Mouse (Mus musculus): Measurements from ENCODE around the gene AL607142.1.

Gene AL607142.1

DNA sequence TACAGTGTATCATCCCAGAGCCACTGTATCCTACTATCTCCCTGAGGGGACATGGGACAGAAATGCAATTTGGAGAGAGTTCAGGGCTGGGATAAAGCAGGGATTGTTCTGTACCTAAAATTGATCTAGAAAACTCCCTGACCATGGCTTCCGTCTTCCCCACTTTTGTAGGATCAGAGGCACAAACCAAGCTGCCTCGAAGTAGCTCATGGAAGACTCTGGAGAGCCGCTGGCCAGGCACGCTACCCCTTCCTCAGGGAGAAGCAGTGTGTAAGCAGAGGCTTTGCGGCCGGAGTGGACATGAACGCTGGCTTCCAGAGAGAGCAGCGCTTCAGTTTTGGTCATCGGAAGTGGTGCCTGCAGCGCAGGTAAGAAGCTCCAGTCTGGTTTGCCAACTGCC, at the start of gene AL607142.1:
Gene AL607142.1 (plus strand): TSS at position 301 of the 400 bp plus-strand sequence.
- DNase-seq (ENCODE audit: low spot score), result no peak

DNA sequence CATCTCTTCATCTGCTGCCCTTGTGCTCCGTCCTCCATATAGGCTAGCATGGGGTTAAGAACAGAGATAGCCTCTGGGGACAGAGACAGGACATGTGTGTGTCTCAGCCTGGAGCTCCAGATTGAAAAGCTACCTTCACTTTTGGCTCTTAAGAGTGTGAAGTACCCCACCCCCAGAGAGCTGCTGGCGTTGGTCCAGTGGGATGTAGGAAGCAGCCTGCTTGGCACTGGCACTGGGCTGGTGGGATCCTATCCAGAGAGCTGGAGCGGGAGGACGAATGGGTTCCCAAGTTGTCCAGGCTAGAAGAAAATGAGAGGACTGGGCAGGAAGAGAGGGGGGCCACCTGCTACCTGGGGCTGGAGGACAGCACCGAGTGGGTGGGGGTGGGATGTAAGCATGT, 46.4 kb upstream of the AL607142.1 start:
- DNase-seq (ENCODE audit: low spot score), result no peak

DNA sequence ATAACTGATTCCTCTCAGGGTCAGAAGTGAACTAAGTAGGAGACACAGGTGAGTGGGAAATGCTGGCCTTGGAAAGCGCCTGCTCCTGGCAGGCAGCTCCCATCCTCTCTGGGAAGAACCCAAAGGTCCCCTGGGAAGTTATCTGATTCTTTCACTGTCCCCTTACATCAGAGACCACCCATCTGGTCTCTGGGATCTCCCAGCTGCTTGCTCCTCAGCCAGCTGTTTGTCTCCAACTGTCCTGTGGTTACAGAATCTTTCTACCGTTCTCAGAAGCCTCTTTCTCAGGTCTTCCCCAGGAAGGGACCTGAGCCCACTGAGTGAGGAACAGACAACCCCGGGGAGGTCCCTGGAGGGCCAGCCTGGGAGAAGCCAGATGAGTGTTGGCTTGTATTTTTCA, 42.4 kb upstream of the AL607142.1 start:
- no peak for DNase-seq (ENCODE audit: low spot score)

DNA sequence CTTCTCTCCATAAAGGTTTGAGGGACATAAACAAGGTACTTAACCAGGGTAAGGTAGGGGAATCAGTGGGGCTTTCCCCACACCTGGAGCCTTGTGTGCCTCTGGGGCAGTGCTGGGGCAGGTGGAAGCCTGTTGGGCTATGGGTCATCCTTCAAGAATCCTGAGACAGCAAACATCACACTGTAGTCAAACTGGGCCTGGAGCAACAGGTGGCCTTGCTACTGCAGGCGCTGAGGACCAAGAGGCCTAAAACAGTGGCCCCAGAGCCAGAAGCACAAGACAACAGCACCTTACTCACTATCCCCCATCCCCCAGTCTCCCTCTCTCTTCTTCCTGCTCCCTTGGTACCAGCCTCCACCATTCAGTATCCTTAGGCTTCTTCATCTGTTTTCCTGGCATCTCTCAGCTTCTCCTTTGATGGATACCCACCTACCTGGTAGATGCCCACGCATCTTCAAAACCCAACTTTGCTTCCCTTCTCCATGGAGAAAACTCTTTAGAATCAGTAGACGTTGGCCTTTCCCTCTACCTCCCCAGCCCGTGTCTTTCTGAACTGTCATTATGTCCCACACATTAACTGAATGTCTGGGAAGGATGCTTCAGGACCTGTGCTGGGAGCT, 41.5 kb upstream of the AL607142.1 start:
- DNase-seq (ENCODE audit: low spot score), result no peak

DNA sequence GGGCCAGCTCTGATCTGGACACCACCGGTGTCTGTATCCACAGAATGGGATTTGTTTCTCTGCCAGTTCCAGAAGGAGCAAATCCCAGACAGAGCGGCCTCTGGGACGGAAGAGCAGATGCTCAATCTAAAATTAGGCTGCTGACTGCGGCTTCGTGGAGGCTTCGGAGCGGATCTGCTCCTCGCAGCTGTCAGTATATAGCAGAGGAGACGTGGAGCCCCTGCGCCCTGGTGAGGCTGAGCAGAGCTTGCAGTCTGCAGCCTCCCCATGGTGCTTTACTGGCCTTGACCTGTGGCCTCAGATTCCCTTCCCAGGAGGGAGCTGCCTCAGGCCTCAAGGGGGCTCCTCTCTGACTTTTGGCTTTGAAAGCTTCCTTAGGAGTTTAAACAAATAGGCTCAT, 40.7 kb upstream of the AL607142.1 start:
- DNase-seq (ENCODE audit: low spot score), result no peak

DNA sequence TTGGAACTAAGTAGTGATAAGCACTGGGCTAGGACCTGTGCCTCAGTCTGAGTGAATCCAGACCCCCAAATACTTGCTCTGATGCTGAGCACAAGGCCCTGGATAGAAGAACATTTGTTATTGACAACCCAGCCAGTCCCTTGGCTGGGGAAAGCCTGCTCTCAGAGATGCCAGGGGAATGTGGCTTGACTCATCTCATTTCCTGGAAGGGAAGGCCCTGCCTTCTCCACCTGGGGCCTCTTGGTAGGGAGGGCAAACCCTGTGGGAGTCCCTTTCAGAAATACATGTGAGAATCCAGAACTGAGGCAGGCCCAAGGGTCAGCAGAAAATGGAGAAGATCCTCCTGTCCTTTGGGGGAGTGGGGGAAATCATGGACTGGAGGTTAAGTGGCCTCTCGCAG, 37.1 kb upstream of the AL607142.1 start:
- DNase-seq (ENCODE audit: low spot score), result no peak

DNA sequence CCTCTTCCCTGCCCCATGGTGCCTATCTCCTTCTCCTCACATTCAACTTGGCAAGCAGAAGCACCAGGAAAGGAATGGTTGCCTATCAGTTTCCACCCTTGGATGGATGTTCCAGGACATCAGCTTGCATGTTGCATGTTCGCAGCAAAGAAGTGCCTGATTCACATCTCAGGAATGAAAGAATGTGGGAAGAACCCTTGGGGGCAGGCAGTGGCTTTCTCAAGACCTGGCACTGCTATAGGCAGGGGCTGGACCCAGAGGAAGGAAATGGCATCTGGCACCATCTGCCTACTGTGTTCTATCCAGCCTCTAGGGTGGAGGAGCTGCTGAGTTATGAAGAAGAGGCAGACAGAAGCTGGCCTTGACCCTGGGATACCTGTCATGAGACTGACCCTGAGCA, 34.9 kb upstream of the AL607142.1 start:
- no peak for DNase-seq (ENCODE audit: low spot score)

DNA sequence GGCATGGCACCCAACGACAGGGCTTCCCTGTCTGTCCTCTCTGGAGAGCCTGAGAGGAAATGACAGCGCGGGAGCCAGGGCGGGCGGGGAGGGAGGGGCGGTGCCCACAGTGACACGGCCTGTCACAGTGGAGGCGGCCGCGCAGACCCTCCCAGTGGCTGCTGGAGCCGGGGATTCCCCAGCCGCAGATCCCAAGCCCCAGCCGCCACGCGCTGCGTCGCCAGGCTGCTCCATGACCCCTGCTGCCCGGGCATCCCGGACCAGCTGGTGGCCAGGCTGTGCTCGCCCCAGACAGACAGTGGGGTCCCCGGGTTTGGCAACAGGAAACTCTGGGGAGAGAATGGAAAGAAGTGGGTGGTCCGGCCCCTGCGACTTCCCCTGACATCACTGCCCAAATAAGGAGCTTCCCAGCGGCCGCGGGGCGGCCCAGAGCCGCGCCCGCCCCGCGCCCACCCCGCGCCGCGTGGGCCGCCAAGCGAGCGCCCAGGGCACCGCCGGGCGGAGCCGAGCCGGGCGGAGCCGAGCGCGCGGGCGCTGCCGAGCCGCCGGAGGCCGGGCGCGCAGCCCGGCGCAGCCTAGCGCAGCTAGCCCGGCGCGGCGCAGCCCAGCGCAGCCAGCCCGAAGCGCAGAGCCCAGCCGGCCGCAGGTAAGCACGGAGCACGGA, 32.3 kb upstream of the AL607142.1 start:
- DNase-seq (ENCODE audit: low spot score), result peak; percentile 9

DNA sequence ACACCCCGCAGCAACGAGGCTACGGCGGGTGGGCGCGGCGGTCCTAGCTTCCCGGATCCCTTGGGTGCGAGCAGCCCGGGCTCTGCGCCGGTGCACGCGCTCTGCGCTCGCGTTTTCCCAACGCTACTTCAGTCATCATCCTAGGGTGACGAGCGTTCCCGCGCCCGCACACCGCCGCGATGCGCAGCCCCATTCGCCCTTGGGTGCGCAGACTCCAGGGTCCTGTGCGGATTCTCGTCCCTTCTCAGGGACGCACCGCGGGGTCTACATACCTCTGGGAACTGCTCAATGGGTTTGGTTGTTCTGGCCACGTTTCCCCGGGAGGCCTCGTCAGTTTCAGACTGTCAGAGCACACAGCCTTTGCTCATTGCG, 31.8 kb upstream of the AL607142.1 start:
- no peak for DNase-seq (ENCODE audit: low spot score)

DNA sequence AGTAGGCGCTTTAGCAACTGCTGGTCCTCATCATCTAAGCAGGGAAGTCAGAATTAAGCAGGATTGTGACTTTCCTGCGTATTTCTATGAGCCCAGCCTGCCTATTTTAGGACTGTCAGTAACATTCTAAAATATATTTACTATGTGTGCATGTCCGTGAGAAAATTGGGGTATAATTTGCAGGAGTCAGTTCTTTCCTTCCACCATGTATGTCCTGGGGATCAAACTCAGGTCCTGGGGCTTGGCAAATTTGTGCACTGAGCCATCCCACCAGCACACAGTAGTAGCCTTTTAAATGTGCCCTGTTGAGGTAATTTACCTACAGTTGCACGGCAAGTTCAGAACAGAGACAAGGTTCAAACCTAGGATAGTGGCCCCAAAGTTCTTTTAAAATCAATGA, 28.5 kb upstream of the AL607142.1 start:
- no peak for DNase-seq (ENCODE audit: low spot score)

DNA sequence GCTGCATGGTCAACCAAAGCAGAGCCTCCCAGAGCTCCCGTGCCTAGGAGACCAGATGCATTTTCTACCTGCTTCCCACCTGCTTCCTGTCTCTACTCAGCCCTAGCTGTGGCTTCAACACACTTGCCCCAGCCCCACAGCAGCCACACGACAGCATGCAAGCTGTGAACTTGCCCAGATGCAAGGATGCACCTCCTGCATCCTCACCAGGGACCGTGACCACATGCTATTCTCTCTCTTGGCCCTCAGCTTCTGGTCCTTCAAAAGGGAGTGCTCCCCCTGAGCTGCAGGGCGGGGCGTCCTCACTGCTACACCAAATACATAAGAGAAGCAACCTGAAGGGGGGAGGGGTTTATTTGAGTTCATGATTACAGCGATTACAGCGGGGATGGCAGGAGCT, 27.8 kb upstream of the AL607142.1 start:
- DNase-seq (ENCODE audit: low spot score), result no peak

DNA sequence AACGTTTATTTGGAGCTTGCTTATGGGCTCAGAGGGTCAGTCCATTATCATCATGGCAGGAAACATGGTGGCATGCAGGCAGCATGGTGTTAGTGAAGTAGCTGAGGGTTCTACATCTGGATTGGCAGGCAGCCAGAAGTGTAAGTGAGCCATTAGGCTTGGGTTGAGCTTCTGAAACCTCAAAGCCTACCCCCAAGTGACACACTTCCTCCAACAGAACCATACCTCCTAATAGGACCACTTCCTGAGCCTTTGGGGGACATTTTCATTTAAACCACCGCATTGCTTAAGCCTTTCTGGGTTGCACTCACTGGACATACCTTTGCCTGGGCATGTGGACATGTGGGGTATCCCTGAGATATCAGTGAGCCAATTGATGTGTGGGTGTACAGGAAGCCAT, 23.3 kb upstream of the AL607142.1 start:
- no peak for DNase-seq (ENCODE audit: low spot score)

DNA sequence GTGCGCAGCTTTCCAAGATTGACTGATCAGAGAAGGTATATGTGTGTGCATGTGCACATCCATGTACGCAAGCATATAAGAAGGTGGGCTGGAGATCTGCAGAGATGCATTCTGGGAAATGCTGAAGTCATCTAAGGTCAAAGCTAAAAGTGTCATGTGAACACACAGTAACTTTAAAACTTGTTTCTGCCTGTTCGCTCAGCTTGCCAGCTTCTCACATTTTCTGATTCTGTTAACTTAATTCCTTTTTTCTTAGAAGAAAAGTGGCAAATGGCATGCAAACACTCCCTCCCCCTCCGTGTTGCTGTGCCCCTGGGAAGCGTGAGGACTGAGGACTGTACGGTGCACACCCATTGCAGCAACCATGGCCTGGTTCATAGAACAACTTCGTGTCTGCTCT, 22.3 kb upstream of the AL607142.1 start:
- DNase-seq (ENCODE audit: low spot score), result no peak

DNA sequence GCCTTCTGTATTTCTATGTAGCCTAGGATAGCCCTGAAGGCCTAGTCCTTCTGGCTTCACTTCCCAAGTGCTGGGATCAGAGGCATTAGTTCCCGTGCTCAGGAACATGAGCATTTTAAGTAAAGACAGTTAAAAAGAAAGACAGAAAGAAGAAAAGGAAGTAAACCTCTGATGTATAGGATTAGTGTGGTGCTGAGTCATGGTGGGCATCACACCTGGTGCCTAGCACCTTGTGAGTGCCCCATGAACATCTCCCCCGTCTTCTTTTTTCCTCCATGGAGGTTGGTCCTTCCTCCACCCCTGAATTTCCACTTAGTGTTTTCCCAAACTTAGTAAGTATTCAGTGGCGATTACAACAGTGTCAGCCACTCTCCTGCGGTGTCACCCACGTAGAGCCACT, 20.2 kb upstream of the AL607142.1 start:
- DNase-seq (ENCODE audit: low spot score), result no peak

DNA sequence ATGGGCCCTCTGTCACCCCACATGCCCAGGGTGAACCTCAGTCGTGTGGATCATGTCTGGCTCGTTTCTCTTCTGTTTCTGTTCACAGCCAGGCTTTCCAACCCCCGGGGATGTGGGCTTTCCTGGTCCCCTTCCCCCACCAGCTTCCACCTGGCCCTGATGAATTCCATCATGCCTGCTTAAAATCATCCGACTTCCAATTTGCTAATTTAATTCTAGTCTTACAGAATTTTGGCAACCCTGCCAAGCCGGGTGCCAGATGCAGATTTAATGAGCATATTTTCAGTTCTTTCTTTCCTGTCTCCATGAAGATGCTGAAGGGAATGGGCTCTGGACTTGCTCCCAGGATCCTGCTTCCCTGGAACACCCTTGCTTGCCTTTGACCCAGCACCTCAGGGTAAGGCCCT, 19.7 kb upstream of the AL607142.1 start:
- DNase-seq (ENCODE audit: low spot score), result no peak

DNA sequence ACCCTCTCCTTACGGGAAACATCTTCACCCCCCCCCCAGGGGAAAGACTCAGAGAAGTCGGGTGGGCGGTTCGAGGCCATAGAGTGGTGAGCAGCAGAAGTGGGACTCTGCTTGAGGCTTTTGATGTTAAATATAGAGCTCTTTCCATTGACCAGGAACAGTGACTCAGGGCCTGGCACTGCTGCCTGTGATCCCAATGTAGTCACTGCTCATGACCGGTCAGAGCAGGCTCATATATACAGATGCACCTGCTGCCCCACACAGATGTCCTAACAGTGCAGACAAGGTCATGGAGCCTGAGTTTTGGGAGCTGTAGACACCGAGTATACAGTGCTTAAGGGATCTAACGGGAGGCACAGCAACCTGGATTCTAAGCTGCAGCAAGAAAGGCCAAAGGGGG, 18.9 kb upstream of the AL607142.1 start:
- no peak for DNase-seq (ENCODE audit: low spot score)

DNA sequence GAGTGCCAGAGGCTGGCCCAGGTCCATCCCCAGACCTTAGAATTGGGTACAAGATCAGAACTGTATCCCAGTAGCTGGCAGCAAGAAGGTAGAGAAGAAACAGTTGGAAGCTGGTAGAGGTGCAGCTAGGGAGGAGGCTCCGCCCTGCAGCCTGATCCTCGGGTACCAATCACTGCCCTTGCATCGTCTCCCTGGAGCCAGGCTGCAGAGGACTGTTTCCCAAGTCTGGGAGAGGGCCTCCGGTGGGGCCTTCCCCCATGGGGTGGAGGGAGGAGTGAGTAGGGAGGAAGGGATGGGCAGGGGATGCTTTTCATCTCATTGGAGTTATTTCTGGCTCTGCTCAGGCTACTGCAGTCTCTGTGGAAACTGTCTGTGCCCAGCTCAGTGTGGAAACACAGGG, 17.7 kb upstream of the AL607142.1 start:
- DNase-seq (ENCODE audit: low spot score), result no peak

DNA sequence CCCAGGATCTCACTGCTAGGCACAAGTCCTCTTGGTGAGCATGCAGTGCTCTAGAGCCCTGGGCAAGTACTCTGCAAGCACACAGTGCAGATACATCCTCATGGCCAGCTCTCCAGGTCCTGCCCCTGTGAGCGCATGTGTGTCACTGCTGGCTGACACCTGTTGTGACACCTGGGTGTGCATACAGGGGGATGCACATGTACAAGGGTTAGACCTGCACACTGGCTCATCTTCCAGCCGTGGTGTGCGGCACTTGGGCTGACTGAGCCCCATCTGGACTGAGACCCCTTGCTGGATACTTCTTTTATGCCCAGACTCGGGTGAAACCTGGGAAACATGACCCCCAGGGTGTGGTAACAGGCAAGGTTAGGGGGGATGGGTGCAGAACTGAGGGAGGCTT, 16.5 kb upstream of the AL607142.1 start:
- DNase-seq (ENCODE audit: low spot score), result no peak

DNA sequence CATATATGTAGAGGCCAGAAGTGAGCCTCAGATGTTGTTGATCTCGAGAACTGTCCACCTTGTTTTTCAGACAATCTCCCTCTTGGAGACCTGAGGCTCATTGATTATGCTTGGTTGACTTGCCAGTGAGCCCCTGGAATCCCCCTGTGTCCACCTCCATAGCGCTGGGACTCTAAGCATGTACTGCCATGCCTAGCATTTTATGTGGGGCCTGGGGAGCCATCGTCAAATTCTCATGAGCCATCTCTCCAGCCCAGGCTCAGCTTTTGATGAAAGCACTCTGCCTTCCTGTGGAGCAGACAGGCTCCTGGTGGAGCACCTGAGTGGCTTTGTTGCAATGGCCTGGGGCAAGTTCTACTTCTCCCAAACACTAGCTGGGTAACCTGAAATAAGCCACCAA, 14.9 kb upstream of the AL607142.1 start:
- no peak for DNase-seq (ENCODE audit: low spot score)

DNA sequence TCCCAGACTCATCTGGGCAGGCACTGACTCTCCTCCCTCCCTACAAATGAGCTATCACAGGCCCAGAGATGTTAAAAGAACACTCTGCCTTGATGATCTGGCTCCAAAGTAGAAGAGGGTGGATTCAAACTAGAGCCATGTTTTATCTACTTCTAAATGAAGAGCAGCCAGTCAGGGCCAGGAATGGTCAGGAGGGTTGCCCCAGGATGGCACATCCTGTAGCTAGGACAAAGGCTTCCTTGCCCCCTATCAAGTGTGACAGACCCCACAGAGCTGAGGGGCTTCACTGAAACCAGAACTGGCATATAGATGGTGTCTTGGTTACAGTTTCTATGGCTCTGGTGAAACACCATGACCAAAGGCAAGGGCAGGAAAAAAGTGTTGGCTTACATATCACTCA, 12.3 kb upstream of the AL607142.1 start:
- no peak for DNase-seq (ENCODE audit: low spot score)

DNA sequence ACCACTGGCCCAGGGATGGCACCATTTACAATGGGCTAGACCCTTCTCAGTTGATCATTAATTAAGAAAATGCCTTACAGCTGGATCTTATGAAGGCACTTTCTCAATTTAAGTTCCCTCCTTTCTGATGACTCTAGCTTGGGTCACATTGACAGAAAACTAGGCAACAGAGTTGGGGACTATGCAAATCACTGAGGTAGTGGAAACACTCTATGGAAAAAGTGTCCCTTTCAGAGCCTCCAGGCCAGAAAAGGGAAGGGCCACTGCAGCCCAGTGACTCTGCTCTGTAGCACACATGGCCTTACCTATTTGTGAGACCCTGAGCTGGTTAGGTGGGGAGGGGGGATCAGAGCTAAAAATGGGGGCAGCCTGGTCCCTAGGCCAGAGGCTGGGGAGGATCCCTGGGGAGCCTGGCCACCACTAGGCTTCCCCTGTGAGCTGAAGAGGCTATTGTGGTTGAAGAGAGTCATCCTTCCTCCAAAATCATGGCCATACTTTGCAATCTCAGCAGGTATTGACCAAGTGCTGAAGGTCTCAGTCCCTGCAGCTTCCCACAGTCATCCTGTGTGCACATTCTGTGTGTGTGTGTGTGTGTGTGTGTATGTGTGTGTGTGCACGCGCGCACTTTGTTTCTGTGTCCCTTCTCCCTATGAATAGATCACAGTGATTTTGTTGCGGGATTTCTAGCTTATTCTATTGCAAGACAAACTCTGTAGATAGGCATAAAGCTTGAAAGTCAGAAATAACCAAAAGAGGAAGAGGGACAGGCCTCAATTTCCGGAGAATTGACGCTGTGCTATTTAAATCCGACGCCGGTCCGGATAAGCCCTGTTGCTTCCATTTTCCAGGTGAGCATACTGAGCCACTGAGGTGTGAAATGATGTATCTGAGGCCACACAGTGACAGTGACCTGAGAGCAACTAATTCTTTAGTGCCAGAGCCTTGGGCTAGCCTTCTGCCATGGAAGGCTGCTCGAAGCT, 11.5 kb upstream of the AL607142.1 start:
- no peak for DNase-seq (ENCODE audit: low spot score)

DNA sequence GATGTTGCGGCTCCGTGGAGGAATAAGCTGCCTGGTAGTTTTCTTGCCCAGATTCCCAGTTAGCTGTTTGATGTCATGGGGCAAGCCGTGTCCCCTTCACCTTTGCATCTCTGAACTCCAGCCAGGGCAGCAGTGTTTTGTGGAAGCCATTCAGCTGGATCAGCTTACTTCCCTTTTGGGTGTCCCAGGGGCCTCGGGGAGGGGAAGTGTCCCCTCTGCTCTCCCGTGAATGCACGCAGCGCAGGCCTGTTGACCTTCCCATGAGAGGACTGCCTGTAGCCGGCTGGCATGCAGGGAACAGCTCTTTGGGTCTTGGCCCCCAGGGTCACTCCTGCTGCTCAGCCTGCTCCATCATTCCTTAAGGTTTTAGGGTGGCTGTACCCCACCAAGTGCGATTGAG, 10.7 kb upstream of the AL607142.1 start:
- DNase-seq (ENCODE audit: low spot score), result no peak

DNA sequence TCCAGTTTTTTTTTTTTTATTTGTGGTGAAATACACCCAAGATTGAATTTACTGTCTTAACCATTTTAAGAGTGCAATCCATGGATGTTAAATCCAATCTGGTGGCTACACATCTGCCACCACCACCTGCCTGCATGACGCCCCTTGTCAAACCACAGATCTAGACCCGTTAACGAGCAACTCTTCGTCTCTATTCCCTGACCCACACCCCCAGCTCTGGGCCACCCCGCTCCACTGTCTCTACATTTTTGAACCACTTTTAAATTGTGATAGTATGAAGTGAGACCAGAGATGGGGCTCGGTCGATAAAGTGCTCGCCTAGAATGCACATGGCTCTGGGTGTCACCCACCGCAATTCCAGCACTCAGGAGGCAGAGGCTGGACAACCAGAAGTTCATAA, 8.3 kb upstream of the AL607142.1 start:
- no peak for DNase-seq (ENCODE audit: low spot score)

Measured in ovary, adult 18-20 months (tissue).